Mouse (Mus musculus) gastrocnemius, adult 8-10 months (tissue): ENCODE results near the gene Slit1. TPM values are rescaled to one million over a fixed set of nuclear protein-coding genes. Genes with fewer than 3 reads are reported as not detected.

Experiments
- DNase-seq, 2 experiments: peaks; one replicate each; pipeline ENCODE4 v3.0.0; 2022; ENCODE audit warnings: low spot score in 2 of 2
- total RNA-seq, 4 experiments: library from RNA; stranded (reverse); gene quantifications; 2 replicates each; pipeline ENCODE4 v1.2.4; 2022

Slit1 gene
- total RNA-seq, 4 experiments from 2014 or later = 0.21 to 1.7 (median 0.76) TPM

GRCm38 (mm10) chr19:41600647-41601046, 142.8 kb downstream of the Slit1 start:
- no peak for DNase-seq

- no peak for DNase-seq
Observed at GRCm38 (mm10) chr19:41597170-41597894, 146.1 kb downstream of the Slit1 start.

- no peak for DNase-seq
Observed at GRCm38 (mm10) chr19:41591808-41592207, 151.7 kb downstream of the Slit1 start.

GRCm38 (mm10) chr19:41589681-41590080, 153.8 kb downstream of the Slit1 start:
- no peak for DNase-seq

DNA sequence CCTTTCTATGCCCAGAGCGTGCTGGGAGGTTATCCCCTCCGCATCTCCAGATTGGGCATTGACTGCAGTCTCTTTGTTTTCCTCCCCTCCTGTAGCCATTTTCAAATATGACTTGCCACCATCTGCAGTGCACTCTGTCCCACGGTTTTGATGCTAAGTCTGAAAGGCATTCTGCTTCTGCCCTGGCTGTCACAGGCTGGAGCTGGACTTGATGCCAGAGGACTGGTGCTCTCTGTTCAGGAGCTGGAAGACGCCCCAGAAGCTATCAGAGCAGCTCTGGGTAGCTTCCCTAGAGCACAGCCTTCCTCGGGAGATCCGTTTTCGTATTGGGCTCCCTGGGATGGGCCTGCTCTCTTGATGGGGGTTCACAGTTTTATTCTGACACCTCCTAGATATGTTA, 154.4 kb downstream of the Slit1 start:
- DNase-seq = no peak

- DNase-seq = no peak
Observed at GRCm38 (mm10) chr19:41587431-41588222, 155.8 kb downstream of the Slit1 start.

- no peak for DNase-seq
Observed at GRCm38 (mm10) chr19:41586752-41587151, 156.7 kb downstream of the Slit1 start.

DNA sequence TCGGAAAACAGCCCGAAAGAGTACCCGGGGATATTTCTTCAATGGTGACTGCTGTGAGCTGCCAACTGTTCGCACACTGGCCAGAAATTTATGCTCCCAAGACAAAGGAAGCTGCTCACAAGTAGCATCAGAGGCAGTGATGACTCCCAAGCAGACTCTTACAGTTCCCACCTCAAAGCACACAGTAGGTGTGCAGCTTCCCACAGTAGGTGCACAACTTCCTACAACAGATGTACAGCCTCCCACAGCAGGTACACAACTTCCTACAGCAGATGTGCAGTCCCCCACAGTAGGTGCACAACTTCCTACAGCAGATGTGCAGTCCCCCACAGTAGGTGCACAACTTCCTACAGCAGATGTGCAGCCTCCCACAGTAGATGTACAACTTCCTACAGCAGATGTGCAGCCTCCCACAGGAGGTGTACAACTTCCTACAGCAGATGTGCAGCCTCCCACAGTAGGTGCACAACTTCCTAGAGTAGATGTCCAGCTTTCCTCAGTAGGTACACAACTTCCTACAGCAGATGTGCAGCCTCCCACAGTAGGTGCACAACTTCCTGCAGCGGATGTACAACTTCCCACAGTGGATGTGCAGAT, 160.4 kb downstream of the Slit1 start:
- no peak for DNase-seq

GRCm38 (mm10) chr19:41581706-41582420, 161.6 kb downstream of the Slit1 start, which contains the start of gene Gm340:
Gene Gm340 (plus strand): TSS chr19:41582370.
- DNase-seq = no peak

GRCm38 (mm10) chr19:41579311-41579920, 164.0 kb downstream of the Slit1 start:
- DNase-seq = no peak

- no peak for DNase-seq
Observed at GRCm38 (mm10) chr19:41577576-41577975, 165.9 kb downstream of the Slit1 start.

- no peak for DNase-seq
Observed at GRCm38 (mm10) chr19:41573700-41574099, 169.8 kb downstream of the Slit1 start.

DNA sequence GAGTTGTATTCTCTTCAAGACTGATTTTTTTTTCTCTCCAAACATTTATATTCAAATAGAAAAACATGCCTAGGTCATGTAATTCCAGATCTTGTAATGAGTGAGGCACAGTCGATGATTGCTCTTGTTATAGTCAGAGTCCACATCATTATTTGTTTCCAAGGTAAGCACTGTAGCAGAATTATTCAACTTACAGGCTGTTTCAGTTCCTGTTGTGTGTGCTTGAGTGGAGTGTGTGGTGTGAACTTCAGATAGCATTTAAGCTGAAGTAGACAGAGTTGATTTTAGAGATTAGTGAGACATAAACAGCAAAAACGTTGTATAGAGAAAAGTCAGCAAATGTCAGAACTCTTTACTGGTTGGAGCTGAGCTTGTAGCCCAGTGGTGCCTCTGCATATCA, 174.7 kb downstream of the Slit1 start:
- no peak for DNase-seq

DNA sequence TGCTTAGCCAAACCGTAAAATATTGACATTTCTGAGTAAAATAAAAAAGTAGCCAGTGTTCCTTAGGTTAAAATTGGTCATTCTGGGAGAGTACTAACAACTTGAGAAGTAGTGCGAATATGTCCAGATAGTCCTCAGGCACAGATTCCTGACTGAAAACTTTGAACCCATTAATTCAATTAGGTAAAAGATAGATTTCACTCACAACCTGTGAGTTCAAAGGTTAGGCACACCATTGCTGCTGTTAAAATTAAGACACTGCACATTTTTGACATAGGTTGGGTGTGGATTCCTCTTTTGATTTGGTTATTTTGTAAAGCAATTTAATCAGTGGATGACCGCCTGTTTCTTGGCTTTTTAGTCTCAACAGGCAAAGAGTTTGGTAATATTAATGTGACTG, 182.6 kb downstream of the Slit1 start:
- no peak for DNase-seq

- no peak for DNase-seq
Observed at GRCm38 (mm10) chr19:41558891-41559486, 184.5 kb downstream of the Slit1 start.

DNA sequence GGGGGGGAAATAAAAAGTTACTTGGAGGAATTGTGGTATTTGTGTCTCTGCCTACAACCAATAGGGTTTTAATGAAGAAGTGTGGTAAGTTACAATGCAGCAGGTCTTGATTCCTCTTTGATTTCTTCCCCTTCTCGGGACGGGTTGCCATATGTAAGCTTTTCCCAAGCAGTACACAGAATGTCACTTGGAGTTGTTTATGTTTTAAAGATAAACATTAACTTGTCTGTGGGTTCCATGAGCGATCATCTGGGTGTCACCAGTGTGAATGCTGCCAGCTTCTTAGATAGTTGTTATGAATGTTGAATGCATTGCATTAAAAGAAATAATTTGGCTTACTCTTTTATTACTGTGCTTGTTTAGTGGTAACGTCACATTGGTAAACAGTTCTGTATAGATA, 186.0 kb downstream of the Slit1 start:
- no peak for DNase-seq

DNA sequence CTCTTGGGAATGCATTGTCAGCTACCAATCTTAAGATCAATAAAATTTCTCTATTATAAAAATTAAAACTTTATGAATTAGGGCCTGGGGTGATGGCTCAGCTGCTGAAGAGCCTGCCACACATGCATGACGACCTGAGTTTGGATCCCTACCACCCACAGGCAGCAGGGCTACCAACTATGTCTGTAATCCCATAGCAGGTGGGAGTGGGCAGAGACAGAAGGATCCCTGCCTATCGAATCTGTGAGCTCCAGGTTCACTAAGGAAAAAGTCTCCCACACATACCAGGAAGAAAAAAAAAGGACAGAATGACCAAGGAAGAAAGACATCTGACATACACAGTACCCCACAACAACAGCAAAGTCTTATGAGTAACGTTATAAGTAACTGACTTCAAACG, 186.5 kb downstream of the Slit1 start:
- no peak for DNase-seq
